Mouse (Mus musculus): ENCODE data around the gene Tsen54. TPM values are rescaled to one million over a fixed set of nuclear protein-coding genes. Genes with fewer than 3 reads are reported as not detected.

The Tsen54 gene
- polyA plus RNA-seq, 1 experiment from 2014 or later = 23.0 TPM

DNA sequence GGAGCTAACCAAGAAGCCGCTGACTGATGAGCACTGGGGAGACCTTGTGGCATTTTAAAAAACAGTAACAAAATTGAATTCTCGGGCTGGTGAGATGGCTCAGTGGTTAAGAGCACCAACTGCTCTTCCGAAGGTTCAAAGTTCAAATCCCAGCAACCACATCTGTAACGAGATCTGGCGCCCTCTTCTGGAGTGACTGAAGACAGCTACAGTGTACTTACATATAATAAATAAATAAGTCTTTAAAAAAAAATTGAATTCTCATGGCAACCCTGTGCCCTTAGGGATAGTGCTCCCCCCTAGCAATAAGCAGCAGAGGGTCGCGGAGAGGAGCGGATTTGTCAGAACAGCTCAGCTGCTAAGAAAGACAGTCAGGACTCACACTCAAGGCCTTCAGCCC is 49.4 kb downstream of the Tsen54 start:
- Histone ChIP-seq H3K4me1 (replicated peaks) (peaks cover 9% of the 10 kb centered on the region), H3K9me3 (replicated peaks) (no peaks in the 10 kb centered on the region), H3K9ac (no peak overlapping the region), H3K27me3 (replicated peaks) (peaks cover 48% of the 10 kb centered on the region), H3K27ac (ENCODE audit: poor library complexity, severe bottlenecking) (no peak overlapping the region), H3K36me3 (no peaks in the 10 kb centered on the region), H3K4me3 (no peak overlapping the region), H3K4me2 (no peak overlapping the region)
- no peak for ATAC-seq (ENCODE audit: insufficient number of reproducible peaks, low FRiP score)
- WGBS = 84% methylated on average over 8 of the region's 8 CpGs

DNA sequence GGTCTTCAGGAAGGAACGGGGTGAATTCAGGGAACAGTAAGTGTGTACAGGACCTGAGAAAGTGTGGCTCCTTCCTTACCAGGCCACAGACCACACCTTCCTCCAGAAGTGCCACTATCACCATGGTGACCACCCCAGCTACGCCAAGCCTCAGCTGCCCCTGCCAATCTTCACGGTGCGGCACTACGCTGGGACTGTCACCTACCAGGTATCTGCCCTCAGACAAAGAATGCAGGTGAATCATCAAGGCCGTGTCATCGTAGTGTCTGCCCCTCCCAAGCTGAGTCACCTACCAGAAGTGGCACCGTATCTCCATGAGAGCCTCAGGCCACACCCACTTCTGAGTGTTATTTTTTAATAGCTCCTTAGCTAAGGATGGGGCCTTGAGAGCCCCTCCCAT is 54.9 kb downstream of the Tsen54 start:
- Histone ChIP-seq H3K4me3 (no peak overlapping the region), H3K9ac (no peak overlapping the region), H3K9me3 (replicated peaks) (no peaks in the 10 kb centered on the region), H3K4me2 (no peak overlapping the region), H3K4me1 (replicated peaks) (peaks cover 16% of the 10 kb centered on the region), H3K27me3 (replicated peaks) (peaks cover 7% of the 10 kb centered on the region), H3K27ac (ENCODE audit: poor library complexity, severe bottlenecking) (no peak overlapping the region), H3K36me3 (no peaks in the 10 kb centered on the region)
- no peak for ATAC-seq (ENCODE audit: insufficient number of reproducible peaks, low FRiP score)
- 68% methylated on average over 8 of the region's 8 CpGs for WGBS

DNA sequence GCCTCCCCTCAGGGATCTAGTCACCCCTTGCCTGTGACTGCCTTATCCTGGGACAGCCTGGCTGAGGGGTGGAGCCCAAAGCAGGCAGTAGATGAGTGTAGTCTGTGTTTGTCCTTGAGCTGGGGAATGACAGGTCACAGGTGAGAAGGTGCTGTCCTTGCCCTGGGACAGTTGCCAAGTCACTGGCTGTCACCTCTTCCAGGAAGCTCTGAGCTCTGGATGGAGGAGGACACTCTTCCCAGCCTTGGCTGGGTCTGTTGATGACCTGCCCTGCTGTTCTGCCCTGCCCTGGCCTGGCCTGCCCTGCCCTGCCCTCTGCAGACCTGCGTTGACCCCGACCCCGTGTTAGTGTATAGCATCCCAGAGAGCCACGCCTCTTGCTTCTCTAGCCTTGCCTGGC is 57.9 kb downstream of the Tsen54 start:
- Histone ChIP-seq H3K9me3 (replicated peaks) (no peaks in the 10 kb centered on the region), H3K27me3 (replicated peaks) (0 out of 2 replicates have a peak, but pooled peaks cover 3% of the 10 kb centered on the region), H3K4me2 (no peak overlapping the region), H3K4me3 (no peak overlapping the region), H3K27ac (ENCODE audit: poor library complexity, severe bottlenecking) (no peak overlapping the region), H3K4me1 (replicated peaks) (peaks cover 22% of the 10 kb centered on the region), H3K36me3 (no peaks in the 10 kb centered on the region), H3K9ac (no peak overlapping the region)
- no peak for ATAC-seq (ENCODE audit: insufficient number of reproducible peaks, low FRiP score)
- WGBS = 74% methylated on average over 4 of the region's 4 CpGs

Small RNA genes within 50 kb of the gene (microRNA-seq; reads per million reads assigned to microRNA genes)
- 0.94 reads per million for gene Mir5621

Other genes starting within 250 kb of the Tsen54 start
- gene Mrps7, start 210.8 kb upstream of the Tsen54 start, polyA plus RNA-seq (2016; fragmentation: Nextera tagmentation; extraction: Ambion mirVana) = 90.4 and 95.4 TPM in 2 replicates
- 19.2 and 21.9 TPM in 2 replicates for gene Gga3, start 210.7 kb upstream of the Tsen54 start, polyA plus RNA-seq (2016; fragmentation: Nextera tagmentation; extraction: Ambion mirVana)
- 20.9 and 22.0 TPM in 2 replicates for gene Mif4gd, start 201.8 kb upstream of the Tsen54 start, polyA plus RNA-seq (2016; fragmentation: Nextera tagmentation; extraction: Ambion mirVana)
- 39.9 and 42.1 TPM in 2 replicates for gene Slc25a19, start 186.4 kb upstream of the Tsen54 start, polyA plus RNA-seq (2016; fragmentation: Nextera tagmentation; extraction: Ambion mirVana)
- gene Grb2, start 106.1 kb upstream of the Tsen54 start, polyA plus RNA-seq (2016; fragmentation: Nextera tagmentation; extraction: Ambion mirVana) = 95.9 and 113 TPM in 2 replicates
- 52.4 and 52.5 TPM in 2 replicates for gene Tmem94, start 49.3 kb upstream of the Tsen54 start, polyA plus RNA-seq (2016; fragmentation: Nextera tagmentation; extraction: Ambion mirVana)
- gene Caskin2, start 1.1 kb upstream of the Tsen54 start, polyA plus RNA-seq (2016; fragmentation: Nextera tagmentation; extraction: Ambion mirVana) = 23.5 and 25.3 TPM in 2 replicates
- gene Llgl2, start 9.3 kb downstream of the Tsen54 start, polyA plus RNA-seq (2016; fragmentation: Nextera tagmentation; extraction: Ambion mirVana) = 22.5 and 25.8 TPM in 2 replicates
- 0.17 and 0.37 TPM in 2 replicates for gene Myo15b, start 43.7 kb downstream of the Tsen54 start, polyA plus RNA-seq (2016; fragmentation: Nextera tagmentation; extraction: Ambion mirVana)
- 15.0 and 16.6 TPM in 2 replicates for gene Smim5, start 85.2 kb downstream of the Tsen54 start, polyA plus RNA-seq (2016; fragmentation: Nextera tagmentation; extraction: Ambion mirVana)
- 0.77 and 1.8 TPM in 2 replicates for gene Smim6, start 97.3 kb downstream of the Tsen54 start, polyA plus RNA-seq (2016; fragmentation: Nextera tagmentation; extraction: Ambion mirVana)
- 29.4 and 32.2 TPM in 2 replicates for gene Sap30bp, start 118.6 kb downstream of the Tsen54 start, polyA plus RNA-seq (2016; fragmentation: Nextera tagmentation; extraction: Ambion mirVana)
- 13.8 and 17.3 TPM in 2 replicates for gene Recql5, start 118.8 kb downstream of the Tsen54 start, polyA plus RNA-seq (2016; fragmentation: Nextera tagmentation; extraction: Ambion mirVana)
- gene Itgb4, start 160.0 kb downstream of the Tsen54 start, polyA plus RNA-seq (2016; fragmentation: Nextera tagmentation; extraction: Ambion mirVana) = 2.0 and 2.7 TPM in 2 replicates
- gene Galk1, start 198.0 kb downstream of the Tsen54 start, polyA plus RNA-seq (2016; fragmentation: Nextera tagmentation; extraction: Ambion mirVana) = 151 and 152 TPM in 2 replicates
- gene H3f3b, start 213.2 kb downstream of the Tsen54 start, polyA plus RNA-seq (2016; fragmentation: Nextera tagmentation; extraction: Ambion mirVana) = 742 and 759 TPM in 2 replicates
- 31.8 and 32.3 TPM in 2 replicates for gene Unk, start 215.6 kb downstream of the Tsen54 start, polyA plus RNA-seq (2016; fragmentation: Nextera tagmentation; extraction: Ambion mirVana)